Mouse (Mus musculus) stomach, embryonic 14.5 days (tissue): ENCODE data around the gene Gtf3a. TPM values are rescaled to one million over a fixed set of nuclear protein-coding genes. Genes with fewer than 3 reads are reported as not detected.
"Not testable (repeated sequence)": the region's sequence is repeated elsewhere in the genome, so short reads cannot be mapped to it uniquely, and the experiment has no call there.

ENCODE experiments used
- ATAC-seq: fragments of 200-750 bp; cut with Nextera tagmentation; 2 replicates; pipeline ENCODE4 v1.8.0; 2017; ENCODE audit warnings: low read depth, moderate TSS enrichment; ENCODE audit not compliant: insufficient number of reproducible peaks, insufficient read depth, low FRiP score
- H3K27ac ChIP-seq: fragments of 300-500 bp; sonication (generic); 2 replicates; pipeline ENCODE4 v1.5.1; 2014; ENCODE audit warnings: mild to moderate bottlenecking, low read length, moderate library complexity, mixed read lengths
- H3K27me3 ChIP-seq: fragments of 300-500 bp; sonication (generic); 2 replicates; pipeline ENCODE4 v1.6.1; 2014; ENCODE audit warnings: low read length, control low read depth, mixed read lengths; ENCODE audit not compliant: control insufficient read depth, insufficient read depth
- H3K36me3 ChIP-seq: fragments of 300-500 bp; sonication (generic); 2 replicates; pipeline ENCODE4 v1.6.1; 2014; ENCODE audit warnings: mild to moderate bottlenecking, control low read depth, low read length, moderate library complexity, mixed read lengths; ENCODE audit not compliant: control insufficient read depth, insufficient read depth
- H3K4me1 ChIP-seq: fragments of 300-500 bp; sonication (generic); 2 replicates; pipeline ENCODE4 v1.6.1; 2014; ENCODE audit warnings: low read length, control low read depth, mixed read lengths; ENCODE audit not compliant: control insufficient read depth, insufficient read depth
- H3K4me2 ChIP-seq: fragments of 300-500 bp; sonication (generic); replicated peaks from 2 replicates; pipeline ENCODE4 v1.6.1; 2014; ENCODE audit warnings: low read depth, low read length, control low read depth
- H3K4me3 ChIP-seq: fragments of 300-500 bp; sonication (generic); 2 replicates; pipeline ENCODE4 v1.5.1; 2014; ENCODE audit warnings: low read depth, low read length, control low read depth
- H3K9ac ChIP-seq: fragments of 300-500 bp; sonication (generic); replicated peaks from 2 replicates; pipeline ENCODE4 v1.6.1; 2014; ENCODE audit warnings: low read depth, mild to moderate bottlenecking, control low read depth, low read length, moderate library complexity, mixed read lengths
- H3K9me3 ChIP-seq: fragments of 300-500 bp; sonication (generic); 2 replicates; pipeline ENCODE4 v1.6.1; 2016; ENCODE audit warnings: low read depth, low read length, control low read depth; ENCODE audit not compliant: control insufficient read depth
- WGBS: fragments of 180-500 bp; shearing (Covaris S2); extraction: QIAGEN DNeasy Blood & Tissue Kit; methylation state at CpG from one replicate; pipeline ENCODE4 v1.1.7; 2014; 5-methylcytosine and 5-hydroxymethylcytosine counted together
- polyA plus RNA-seq: library from polyadenylated mRNA; unstranded; fragments of >200 nt; fragmentation: Nextera tagmentation; extraction: Ambion mirVana; gene quantifications from 2 replicates; pipeline ENCODE4 v1.2.1, GENCODE M21; 2014

Gene Gtf3a
- polyA plus RNA-seq, 1 experiment from 2014 or later: 121 TPM

DNA sequence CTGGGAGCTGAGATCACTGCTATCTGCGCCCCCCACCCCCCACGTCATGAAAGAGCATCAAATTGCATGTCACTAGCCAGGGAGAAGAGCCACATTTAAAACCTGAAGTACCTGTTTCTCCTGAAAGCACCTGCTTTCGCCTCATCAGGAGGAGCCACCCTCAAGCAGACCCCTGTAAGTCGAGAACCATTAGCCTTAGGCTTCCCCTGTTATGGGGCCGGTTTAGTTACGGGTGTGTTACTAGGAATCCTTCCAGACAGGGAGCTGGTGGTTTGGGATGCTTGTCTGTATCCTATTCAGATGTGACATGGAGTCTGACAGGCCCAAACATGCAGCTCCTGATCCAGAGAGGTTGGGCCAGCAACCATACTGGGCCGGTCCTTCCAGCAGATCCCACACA, 35.1 kb upstream of the Gtf3a start:
- WGBS: 74% methylated on average over 7 of the region's 7 CpGs
- Histone ChIP-seq H3K4me3 (no peak overlapping the region), H3K4me1 (peaks cover 5% of the 10 kb centered on the region; the same call in 1 of the 2 replicates), H3K27me3 (no peaks in the 10 kb centered on the region), H3K9ac (no peak overlapping the region), H3K4me2 (no peak overlapping the region), H3K9me3 (no peaks in the 10 kb centered on the region), H3K27ac (no peak overlapping the region), H3K36me3 (no peaks in the 10 kb centered on the region)
- ATAC-seq: no peak

DNA sequence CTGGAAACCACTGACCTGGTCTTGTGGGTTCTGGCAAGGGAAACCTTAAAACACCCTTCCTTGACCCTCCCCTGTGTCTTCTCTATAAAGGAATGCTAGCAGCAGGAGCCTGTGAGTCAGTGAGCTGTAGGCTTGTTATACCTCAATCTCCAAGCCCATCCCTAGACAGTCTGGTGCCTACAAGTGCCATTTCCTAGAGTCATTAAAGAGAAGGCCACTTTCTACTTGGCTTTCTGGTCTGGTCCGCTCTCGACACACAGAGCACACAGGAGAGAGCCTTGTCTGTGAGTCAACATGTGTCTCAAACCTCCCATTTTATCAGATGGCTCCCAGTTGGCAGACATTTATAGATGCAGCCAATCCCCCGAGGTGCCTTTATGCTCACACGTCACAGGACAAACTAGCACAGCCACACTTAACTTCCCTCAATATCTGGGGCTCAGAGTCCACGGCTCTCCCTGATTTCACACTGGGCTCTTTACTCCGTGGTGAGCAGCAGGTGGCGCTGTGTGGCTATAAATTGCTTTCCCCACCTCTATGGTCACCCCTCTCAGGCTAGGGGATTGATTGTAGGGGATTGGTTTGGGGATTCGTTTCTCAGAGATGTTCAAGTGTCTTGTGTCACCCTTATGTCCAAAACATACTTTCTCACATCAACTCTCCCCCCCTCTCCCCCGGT, 34.2 kb upstream of the Gtf3a start:
- Histone ChIP-seq H3K4me2 (no peak overlapping the region), H3K27ac (no peak overlapping the region), H3K9ac (no peak overlapping the region), H3K36me3 (no peaks in the 10 kb centered on the region), H3K4me1 (peaks cover 5% of the 10 kb centered on the region; the same call in 1 of the 2 replicates), H3K9me3 (no peaks in the 10 kb centered on the region), H3K27me3 (no peaks in the 10 kb centered on the region), H3K4me3 (no peak overlapping the region)
- 28% methylated on average over 9 of the region's 9 CpGs for WGBS
- ATAC-seq: peak; percentile 71

DNA sequence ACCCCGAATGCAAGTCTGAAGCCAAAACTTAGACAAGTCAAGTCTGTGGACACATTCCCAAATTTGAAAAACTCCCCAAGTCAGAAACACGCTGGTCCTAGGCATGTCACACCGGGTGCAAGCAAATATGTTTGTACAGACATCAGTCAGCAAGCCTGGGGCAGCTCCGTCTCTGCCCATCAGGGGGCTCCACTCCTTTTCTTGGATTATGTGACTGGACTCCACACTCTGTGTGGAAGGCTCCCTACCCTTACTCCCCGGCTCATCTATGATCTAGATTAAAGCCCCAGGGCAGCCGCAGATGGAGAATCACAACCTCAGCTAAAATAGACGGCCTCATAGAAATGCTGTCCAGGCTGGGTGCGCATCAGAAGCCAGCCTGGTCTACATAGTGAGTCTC, 32.2 kb upstream of the Gtf3a start:
- Histone ChIP-seq H3K9me3 (no peaks in the 10 kb centered on the region), H3K4me1 (peaks cover 14% of the 10 kb centered on the region; the same call in 1 of the 2 replicates), H3K27ac (no peak overlapping the region), H3K36me3 (no peaks in the 10 kb centered on the region), H3K4me3 (no peak overlapping the region), H3K4me2 (no peak overlapping the region), H3K9ac (no peak overlapping the region), H3K27me3 (no peaks in the 10 kb centered on the region)
- WGBS: 70% methylated on average over 8 of the region's 8 CpGs
- no peak for ATAC-seq

DNA sequence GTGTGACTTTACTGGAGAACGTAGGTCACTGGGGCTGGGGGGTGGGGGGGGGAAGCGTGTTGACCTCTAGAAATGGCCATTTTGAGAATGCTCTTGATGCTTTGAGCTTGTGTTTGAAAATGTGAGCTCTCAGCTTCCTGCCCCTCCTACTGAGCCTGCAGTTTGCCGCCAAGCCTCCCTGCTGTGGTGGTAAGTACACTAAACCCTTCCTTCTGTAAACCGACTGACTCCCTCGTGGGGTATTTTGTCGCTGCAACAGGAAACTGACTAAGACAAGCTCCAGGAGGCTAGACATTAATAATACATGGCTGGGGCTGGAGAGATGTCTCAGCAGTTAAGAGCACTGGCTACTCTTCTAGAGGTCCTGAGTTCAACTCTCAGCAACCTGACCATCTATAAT, 31.7 kb upstream of the Gtf3a start:
- Histone ChIP-seq H3K9ac (no peak overlapping the region), H3K4me3 (no peak overlapping the region), H3K36me3 (no peaks in the 10 kb centered on the region), H3K27me3 (no peaks in the 10 kb centered on the region), H3K4me2 (no peak overlapping the region), H3K4me1 (peaks cover 14% of the 10 kb centered on the region; the same call in 1 of the 2 replicates), H3K27ac (no peak overlapping the region), H3K9me3 (no peaks in the 10 kb centered on the region)
- 30% methylated on average over 6 of the region's 6 CpGs for WGBS
- ATAC-seq: no peak

DNA sequence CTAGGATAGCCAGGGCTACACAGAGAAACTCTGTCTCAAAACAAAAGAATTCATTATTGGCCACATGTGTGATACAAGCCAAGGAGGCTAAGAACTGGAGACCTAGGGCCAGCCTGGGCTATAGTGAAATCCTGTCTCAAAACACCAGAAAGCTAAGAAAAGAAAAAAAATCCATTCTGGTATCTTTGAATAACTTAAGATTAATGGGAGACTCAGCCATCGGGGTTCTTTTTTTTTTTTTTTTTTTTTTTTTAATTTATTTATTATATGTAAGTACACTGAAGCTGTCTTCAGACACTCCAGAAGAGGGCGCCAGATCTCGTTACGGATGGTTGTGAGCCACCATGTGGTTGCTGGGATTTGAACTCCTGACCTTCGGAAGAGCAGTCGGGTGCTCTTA, 31.1 kb upstream of the Gtf3a start:
- not testable (repeated sequence) for H3K4me2 ChIP-seq, H3K36me3 ChIP-seq, H3K9ac ChIP-seq, ATAC-seq, H3K9me3 ChIP-seq, H3K4me3 ChIP-seq, H3K27me3 ChIP-seq, H3K27ac ChIP-seq
- 87% methylated on average over 6 of the region's 6 CpGs for WGBS
- peaks cover 10% of the 10 kb centered on the region; the same call in 1 of the 2 replicates for H3K4me1 ChIP-seq

DNA sequence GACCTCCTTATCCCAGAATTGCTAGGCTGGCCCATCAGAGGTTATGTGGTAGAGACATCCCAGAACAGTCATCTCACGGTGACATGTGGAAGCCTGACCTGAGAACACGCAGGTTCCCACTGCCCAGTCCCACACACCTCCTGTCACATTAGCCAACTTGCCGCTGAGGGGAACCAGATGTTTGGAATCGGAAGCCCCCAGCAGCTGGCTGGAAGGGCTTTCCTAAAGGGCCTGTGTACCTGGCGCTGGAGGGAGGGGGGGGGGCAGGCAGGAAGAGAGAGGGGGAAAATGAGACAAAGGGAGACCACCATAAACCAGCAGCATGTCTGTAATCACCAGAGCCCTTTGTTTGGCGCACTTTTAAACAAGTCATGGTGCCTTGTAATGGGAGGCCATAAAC, 28.6 kb upstream of the Gtf3a start:
- H3K27me3 ChIP-seq: no peaks in the 10 kb centered on the region
- H3K4me3 ChIP-seq: peak overlapping the region; percentile 12; the same call in 1 of the 2 replicates
- H3K36me3 ChIP-seq: no peaks in the 10 kb centered on the region
- no peak overlapping the region for H3K9ac ChIP-seq
- no peak overlapping the region for H3K27ac ChIP-seq
- H3K4me1 ChIP-seq: peaks cover 9% of the 10 kb centered on the region; the same call in 1 of the 2 replicates
- no peaks in the 10 kb centered on the region for H3K9me3 ChIP-seq
- 15% methylated on average over 6 of the region's 6 CpGs for WGBS
- ATAC-seq: peak; percentile 33; the same call in 1 of the 2 replicates
- peak overlapping the region; percentile 51 for H3K4me2 ChIP-seq

DNA sequence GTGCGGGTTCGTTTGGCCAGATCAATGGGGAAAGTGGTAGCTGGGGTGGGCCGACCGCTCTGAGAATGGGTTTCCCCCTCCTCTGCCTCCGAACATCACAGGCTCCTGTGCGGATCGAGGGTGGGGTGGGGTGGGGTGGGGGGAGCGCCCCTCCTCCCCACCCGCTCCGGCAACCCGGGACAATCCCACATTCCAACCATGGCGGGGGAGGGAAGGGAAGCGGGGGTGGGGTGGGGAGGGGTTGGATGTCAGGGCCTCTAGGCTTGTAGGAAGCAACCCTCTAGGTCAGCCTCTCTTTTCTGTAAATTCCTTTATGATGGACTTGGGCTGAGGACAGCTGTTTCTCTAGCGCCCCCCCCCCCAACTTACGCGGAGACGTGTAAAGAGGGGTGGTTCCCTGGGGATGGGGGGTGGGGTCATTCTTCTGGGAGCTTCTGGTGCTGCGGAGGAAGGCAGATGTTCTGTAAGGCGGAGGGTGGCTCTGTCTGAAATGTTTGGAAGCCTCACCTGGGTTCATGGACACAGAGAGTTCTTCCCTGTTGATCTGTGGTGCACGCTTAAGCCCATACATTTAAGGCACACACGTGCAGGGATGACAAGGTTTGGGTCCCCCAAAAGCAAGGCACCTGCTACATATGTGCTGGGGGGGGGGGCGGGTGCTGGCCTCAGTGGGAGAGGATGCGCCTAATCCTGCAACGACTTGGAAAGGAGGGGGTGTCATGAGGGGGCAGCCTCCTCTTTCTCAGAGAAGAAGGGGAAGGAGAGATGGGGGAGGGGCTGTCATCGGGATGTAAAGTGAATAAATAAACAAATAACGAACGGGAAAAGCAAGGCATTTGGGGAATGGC, 27.9 kb upstream of the Gtf3a start:
- H3K4me3 ChIP-seq: peak overlapping the region; percentile 12; the same call in 1 of the 2 replicates
- H3K4me1 ChIP-seq: peaks cover 9% of the 10 kb centered on the region; the same call in 1 of the 2 replicates
- no peaks in the 10 kb centered on the region for H3K27me3 ChIP-seq
- H3K9me3 ChIP-seq: no peaks in the 10 kb centered on the region
- H3K36me3 ChIP-seq: no peaks in the 10 kb centered on the region
- WGBS: 3% methylated on average over 27 of the region's 27 CpGs
- H3K4me2 ChIP-seq: peak overlapping the region; percentile 51
- H3K27ac ChIP-seq: no peak overlapping the region
- no peak overlapping the region for H3K9ac ChIP-seq
- peak; percentile 49; the same call in 1 of the 2 replicates for ATAC-seq

DNA sequence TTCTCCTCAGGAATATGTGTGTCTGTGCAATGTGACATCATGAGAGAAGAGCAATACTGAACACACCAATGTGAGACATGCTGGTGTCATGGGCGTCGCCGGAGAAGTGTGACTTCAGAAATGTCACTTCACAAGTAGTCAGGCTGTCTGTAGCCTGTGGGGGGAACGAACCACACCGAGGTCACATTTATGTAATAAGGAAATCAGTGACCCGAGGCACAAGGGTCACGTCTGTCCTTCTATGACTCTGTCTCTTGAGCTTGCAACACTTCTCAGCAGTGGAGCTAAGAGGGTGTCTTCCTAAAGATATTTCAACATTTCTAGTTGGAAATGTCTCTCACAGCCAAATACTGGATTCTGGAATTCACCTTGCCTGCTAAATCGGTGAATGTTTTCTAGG, 27.2 kb upstream of the Gtf3a start:
- Histone ChIP-seq H3K36me3 (no peaks in the 10 kb centered on the region), H3K4me2 (no peak overlapping the region), H3K27me3 (no peaks in the 10 kb centered on the region), H3K9me3 (no peaks in the 10 kb centered on the region), H3K4me1 (peaks cover 9% of the 10 kb centered on the region; the same call in 1 of the 2 replicates), H3K4me3 (no peak overlapping the region), H3K27ac (no peak overlapping the region), H3K9ac (no peak overlapping the region)
- WGBS: 53% methylated on average over 8 of the region's 8 CpGs
- ATAC-seq: no peak
